Mouse (Mus musculus) MN1 (cell line): ENCODE data around the gene Rhot1.

Source experiments
- DNase-seq: peaks from one replicate; pipeline ENCODE4 v3.0.0-alpha.2; 2016; ENCODE audit warnings: low spot score

Rhot1 gene

GRCm38 (mm10) chr11:80289701-80290445 lies 81.1 kb downstream of the Rhot1 start:
- peak; percentile 48 for DNase-seq

GRCm38 (mm10) chr11:80291004-80291403 lies 82.2 kb downstream of the Rhot1 start:
- DNase-seq, result no peak

- no peak for DNase-seq
Measured at GRCm38 (mm10) chr11:80292463-80292862, 83.6 kb downstream of the Rhot1 start.

- peak; percentile 6 for DNase-seq
Measured at GRCm38 (mm10) chr11:80295066-80295465, 86.2 kb downstream of the Rhot1 start.

- no peak for DNase-seq
Measured at GRCm38 (mm10) chr11:80295785-80296184, 87.0 kb downstream of the Rhot1 start.

GRCm38 (mm10) chr11:80299513-80300235 lies 90.9 kb downstream of the Rhot1 start:
- peak; percentile 17 for DNase-seq

GRCm38 (mm10) chr11:80300551-80301315 lies 91.9 kb downstream of the Rhot1 start, which contains the start of gene Rhbdl3:
Rhbdl3 (plus strand) TSS chr11:80300912.
- DNase-seq, result peak; percentile 56

- DNase-seq, result peak; percentile 93
Measured at GRCm38 (mm10) chr11:80301316-80302045, 92.7 kb downstream of the Rhot1 start.

GRCm38 (mm10) chr11:80302046-80302390 lies 93.2 kb downstream of the Rhot1 start:
- no peak for DNase-seq

GRCm38 (mm10) chr11:80302536-80302935 lies 93.7 kb downstream of the Rhot1 start:
- peak; percentile 53 for DNase-seq

- DNase-seq, result no peak
Measured at GRCm38 (mm10) chr11:80303746-80304145, 94.9 kb downstream of the Rhot1 start.

- DNase-seq, result no peak
Measured at GRCm38 (mm10) chr11:80304846-80305245, 96.0 kb downstream of the Rhot1 start.

- no peak for DNase-seq
Measured at GRCm38 (mm10) chr11:80308537-80308936, 99.7 kb downstream of the Rhot1 start.

GRCm38 (mm10) chr11:80311271-80311670 lies 102.5 kb downstream of the Rhot1 start:
- DNase-seq, result peak; percentile 73

GRCm38 (mm10) chr11:80312049-80312448 lies 103.2 kb downstream of the Rhot1 start:
- no peak for DNase-seq

- no peak for DNase-seq
Measured at GRCm38 (mm10) chr11:80312565-80312964, 103.7 kb downstream of the Rhot1 start.

GRCm38 (mm10) chr11:80313462-80313861 lies 104.6 kb downstream of the Rhot1 start:
- DNase-seq, result no peak

- no peak for DNase-seq
Measured at GRCm38 (mm10) chr11:80313944-80314343, 105.1 kb downstream of the Rhot1 start.

GRCm38 (mm10) chr11:80315743-80316639 lies 107.2 kb downstream of the Rhot1 start:
- no peak for DNase-seq
